Mouse (Mus musculus) testis, postnatal 10 days (tissue): Measurements from ENCODE around the gene Gpnmb.

Source experiments
- DNase-seq: peaks from one replicate; pipeline ENCODE4 v3.0.0; 2021; ENCODE audit warnings: low spot score

Gene Gpnmb

DNA sequence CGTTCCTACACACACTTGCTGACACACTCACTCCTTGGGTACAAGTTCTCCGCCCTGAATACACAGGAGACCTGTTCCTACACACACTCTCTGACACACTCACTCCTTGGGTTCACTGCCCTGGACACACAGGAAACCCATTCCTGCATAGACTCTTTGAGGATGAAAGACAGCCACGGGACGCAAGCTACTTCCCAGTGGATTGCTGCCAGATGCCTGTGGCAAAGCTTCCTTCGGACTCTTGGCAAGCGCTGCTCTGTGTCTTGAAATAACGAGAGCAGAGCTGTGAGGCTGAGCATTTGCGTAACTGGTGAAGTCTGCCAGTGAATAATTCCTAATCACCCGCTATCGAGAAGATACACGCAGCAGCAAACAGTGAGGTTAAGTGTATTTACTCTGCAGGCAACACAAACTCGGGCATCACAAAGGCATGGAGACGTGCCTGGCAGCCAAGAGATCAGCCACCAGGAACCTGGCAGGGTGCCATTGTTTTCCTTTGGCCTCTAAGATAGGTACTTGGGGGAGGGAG is 60.7 kb downstream of the Gpnmb start:
- peak; percentile 78 for DNase-seq

- no peak for DNase-seq
Measured at GRCm38 (mm10) chr6:49097596-49098110, 61.3 kb downstream of the Gpnmb start.

GRCm38 (mm10) chr6:49099086-49099485 is 62.7 kb downstream of the Gpnmb start:
- DNase-seq, result no peak

DNA sequence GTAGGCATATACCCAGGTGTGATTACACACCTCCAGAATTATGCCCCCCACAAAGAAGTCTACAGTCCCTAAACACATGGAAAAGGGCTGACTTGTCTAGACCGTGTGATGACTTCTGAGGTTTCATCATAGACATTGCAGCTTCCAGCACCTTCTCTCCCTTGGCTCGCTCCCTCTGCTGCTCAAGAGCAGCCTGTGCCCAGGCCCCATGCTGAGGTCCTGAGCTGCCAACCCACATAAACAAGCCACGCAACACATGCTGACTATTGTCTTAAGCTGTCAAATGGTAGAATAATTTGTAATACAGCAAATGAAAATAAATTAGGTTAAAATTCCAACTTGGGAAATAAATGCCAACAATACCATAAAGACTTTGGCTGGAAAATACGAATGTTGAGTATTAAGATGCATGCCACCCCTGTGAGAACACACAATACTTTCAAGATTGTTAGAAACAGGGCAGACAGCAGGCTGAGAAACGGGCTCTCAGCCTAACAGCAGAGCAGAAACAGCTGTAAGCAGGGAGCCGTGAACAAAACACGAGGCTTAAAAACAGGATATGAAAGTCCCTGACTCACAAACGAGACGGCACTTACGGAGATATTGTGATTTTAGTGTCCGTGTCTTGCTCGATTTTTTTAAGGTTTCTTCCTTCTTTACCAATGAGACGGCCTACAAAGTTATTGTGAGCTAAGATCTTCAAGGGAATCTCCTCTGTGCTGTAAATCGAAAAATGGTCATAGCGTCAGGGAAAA is 70.6 kb downstream of the Gpnmb start:
- DNase-seq, result no peak

DNA sequence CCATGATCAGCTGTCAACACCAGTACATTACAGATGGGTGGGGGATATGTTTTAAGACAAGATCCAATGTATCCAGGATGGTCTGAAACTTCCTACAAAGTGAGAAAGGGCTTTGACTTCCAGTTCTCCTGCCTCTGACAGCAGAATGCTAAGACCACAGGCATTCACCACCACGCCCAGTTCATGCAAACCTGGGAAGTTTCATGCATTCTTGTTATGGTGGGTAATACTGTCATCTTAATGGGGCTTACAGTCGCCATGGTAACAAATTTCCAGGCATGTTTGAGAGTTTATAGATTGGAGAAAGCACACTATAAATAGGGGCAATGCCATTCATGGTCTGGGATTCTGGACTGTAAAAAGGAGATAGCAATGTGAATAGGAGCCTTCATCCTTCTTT is 72.8 kb downstream of the Gpnmb start:
- DNase-seq, result no peak

GRCm38 (mm10) chr6:49113895-49114294 is 77.5 kb downstream of the Gpnmb start:
- DNase-seq, result no peak

DNA sequence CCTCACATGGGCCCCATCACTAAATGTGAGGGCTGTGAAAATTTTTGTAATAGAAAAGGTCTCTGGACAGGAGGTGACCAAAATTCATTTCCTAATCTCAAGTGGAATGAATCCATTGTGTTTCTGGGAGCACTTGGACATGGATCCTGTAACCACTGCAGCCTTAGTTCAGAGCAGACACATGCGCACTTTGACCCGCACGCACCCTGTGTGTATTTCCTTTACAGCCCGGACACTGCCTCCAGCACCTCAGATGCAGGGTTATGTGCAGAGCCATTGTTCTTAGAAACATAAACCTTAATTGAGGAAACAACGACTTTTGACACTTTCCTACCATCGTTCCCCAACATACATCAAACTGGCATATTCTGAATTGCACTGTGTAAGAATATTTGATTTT is 78.1 kb downstream of the Gpnmb start:
- no peak for DNase-seq

DNA sequence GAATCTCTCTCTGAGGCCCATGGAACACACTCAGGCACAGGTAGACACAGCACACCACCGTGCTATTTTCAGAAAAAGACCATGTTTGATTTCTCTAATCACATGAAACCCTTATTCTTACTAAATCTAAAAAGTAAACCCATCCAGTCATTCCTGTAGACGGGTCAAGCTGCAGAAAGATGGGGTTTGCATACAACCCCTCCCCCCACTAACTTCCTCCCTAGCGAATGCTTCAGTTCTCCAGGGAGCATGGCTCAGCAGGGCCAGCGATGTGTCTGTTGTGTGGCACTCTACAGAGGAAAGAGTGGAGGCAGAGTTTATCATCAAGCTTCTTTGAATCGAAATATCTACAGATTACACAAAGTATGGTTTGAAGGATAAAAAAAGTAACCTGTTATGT is 79.2 kb downstream of the Gpnmb start:
- no peak for DNase-seq

DNA sequence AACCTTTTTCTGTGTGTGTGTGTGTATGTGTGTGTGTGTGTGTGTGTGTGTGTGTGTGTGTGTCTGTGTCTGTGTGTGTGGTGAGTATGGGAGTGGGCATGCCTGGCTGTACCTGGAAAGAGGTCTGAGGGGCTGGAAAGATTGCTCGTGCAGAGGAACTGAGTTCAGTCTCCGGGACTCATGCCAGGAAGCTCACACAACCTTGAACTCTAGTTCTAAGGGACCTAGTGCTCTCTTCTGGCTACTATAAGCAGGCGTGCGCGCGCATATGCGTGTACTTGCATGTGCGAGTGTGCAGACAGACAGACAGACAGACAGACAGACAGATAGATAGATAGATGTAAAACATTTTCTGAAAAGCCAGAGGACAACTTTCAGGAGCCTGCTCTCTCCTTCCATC is 79.9 kb downstream of the Gpnmb start:
- DNase-seq, result peak; percentile 60

DNA sequence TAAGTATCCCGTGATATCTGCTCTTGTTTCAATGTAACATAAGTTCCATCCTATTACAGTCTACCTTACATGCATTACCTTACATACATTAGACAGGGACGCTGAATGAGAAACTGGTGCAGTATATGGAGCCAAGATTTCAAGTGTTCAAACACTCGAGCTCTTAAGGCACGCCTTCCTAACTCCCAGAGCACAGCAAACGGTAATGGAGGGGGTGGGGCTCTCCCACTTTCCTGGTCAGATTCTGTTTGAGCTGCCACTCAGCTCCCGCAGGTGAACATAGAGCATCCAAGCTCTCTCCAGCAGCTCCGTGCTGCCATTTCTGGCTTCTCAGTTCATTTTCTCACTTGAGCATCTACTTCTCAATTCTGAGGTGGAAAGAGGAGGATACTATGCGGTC is 82.1 kb downstream of the Gpnmb start:
- no peak for DNase-seq

DNA sequence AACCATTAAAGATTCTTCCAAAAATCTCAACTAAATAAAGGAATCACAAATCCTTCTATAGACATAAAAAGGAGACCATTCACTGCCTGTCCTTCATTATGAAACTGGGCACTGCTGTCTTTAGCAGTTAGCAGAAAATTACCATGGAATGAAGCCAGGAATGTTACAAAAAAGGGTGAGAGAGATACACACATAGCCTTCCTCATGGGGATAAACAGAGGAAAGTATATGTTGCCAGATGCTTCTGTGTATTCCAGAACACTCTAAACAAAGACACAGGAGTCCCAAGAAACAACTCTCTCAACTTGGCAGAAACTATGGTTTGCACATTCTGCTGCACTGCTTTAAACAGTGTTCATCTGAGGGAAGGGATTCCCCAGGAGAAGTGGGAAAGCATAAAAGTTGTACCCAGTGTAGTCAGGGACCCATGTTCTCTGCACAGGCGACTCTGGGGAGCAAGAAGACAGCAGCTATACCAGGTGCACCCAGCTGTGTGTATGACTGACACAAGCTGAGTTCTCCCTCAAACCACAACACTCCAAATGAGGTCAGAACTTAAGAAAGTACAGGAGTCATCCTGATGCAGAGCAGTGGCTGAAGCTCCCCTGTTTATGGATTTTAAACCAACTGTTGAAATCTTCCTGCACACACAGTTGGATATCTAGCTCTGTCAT is 83.3 kb downstream of the Gpnmb start:
- no peak for DNase-seq

GRCm38 (mm10) chr6:49120370-49120769 is 84.0 kb downstream of the Gpnmb start:
- DNase-seq, result no peak
